Mouse (Mus musculus) MEL (cell line): ENCODE measurements around the gene Rnf149. TPM values are rescaled to one million over a fixed set of nuclear protein-coding genes. Genes with fewer than 3 reads are reported as not detected.

Source experiments
- DNase-seq: peaks from one replicate; pipeline ENCODE4 v3.0.0; 2011; ENCODE audit warnings: low read depth, low spot score
- H3K27ac ChIP-seq: 2 replicates; pipeline ENCODE4 v1.5.1; 2012; ENCODE audit warnings: low read depth, mild to moderate bottlenecking, control low read depth, low read length, moderate library complexity; ENCODE audit not compliant: control insufficient read depth
- H3K27me3 ChIP-seq, 2 experiments: fragments of 150-350 bp in 1 of 2; sonication (generic) in 1 of 2; 2 replicates each; pipeline ENCODE4 v1.6.1; 2012; ENCODE audit warnings: low read length in 2 of 2, mild to moderate bottlenecking in 2 of 2, improper control_type of control experiment in 1 of 2, moderate library complexity in 1 of 2; ENCODE audit not compliant: insufficient read depth in 2 of 2, control insufficient read depth in 1 of 2
- H3K36me3 ChIP-seq, 2 experiments: 2 replicates each; pipeline ENCODE4 v1.6.1; 2012 to 2014; ENCODE audit warnings: low read length in 2 of 2, improper control_type of control experiment in 1 of 2, inconsistent platforms in 1 of 2, mild to moderate bottlenecking in 1 of 2; ENCODE audit not compliant: insufficient read depth in 2 of 2, control insufficient read depth in 1 of 2
- H3K4me1 ChIP-seq, 2 experiments: fragments of 150-350 bp in 1 of 2; sonication (generic) in 1 of 2; 2 replicates each; pipeline ENCODE4 v1.6.1; 2012; ENCODE audit warnings: low read length in 2 of 2, improper control_type of control experiment in 1 of 2, mild to moderate bottlenecking in 1 of 2; ENCODE audit not compliant: insufficient read depth in 2 of 2, control insufficient read depth in 1 of 2
- H3K4me3 ChIP-seq, 2 experiments: fragments of 150-350 bp in 1 of 2; sonication (generic) in 1 of 2; 2 replicates each; pipeline ENCODE4 v1.5.1; 2012; ENCODE audit warnings: low read depth in 2 of 2, low read length in 2 of 2, mild to moderate bottlenecking in 2 of 2, moderate library complexity in 2 of 2, control low read depth in 1 of 2, improper control_type of control experiment in 1 of 2; ENCODE audit not compliant: control insufficient read depth in 1 of 2, insufficient read depth in 1 of 2
- H3K79me2 ChIP-seq: 2 replicates; pipeline ENCODE4 v1.6.1; 2012; ENCODE audit warnings: mild to moderate bottlenecking, low read length, moderate library complexity; ENCODE audit not compliant: control insufficient read depth, poor library complexity, insufficient read depth
- H3K9ac ChIP-seq: 2 replicates; pipeline ENCODE4 v1.6.1; 2012; ENCODE audit warnings: low read depth, mild to moderate bottlenecking, control low read depth, low read length, moderate library complexity; ENCODE audit not compliant: control insufficient read depth, poor library complexity, severe bottlenecking
- H3K9me3 ChIP-seq: fragments of 150-350 bp; sonication (generic); replicated peaks from 2 replicates; pipeline ENCODE4 v1.6.1; 2012; ENCODE audit warnings: mild to moderate bottlenecking, low read length, improper control_type of control experiment, moderate library complexity; ENCODE audit not compliant: insufficient read depth
- CTCF ChIP-seq, 3 experiments: IDR thresholded peaks in 2 of 3; conservative IDR thresholded peaks in 1 of 3; 2 replicates each; pipeline ENCODE4 v1.5.1; 2011 to 2012; ENCODE audit warnings: low read length in 3 of 3, low read depth in 2 of 3, mild to moderate bottlenecking in 2 of 3, improper control_type of control experiment in 1 of 3, inconsistent platforms in 1 of 3, mixed read lengths in 1 of 3, moderate library complexity in 1 of 3; ENCODE audit not compliant: control insufficient read depth in 1 of 3, insufficient read depth in 1 of 3, poor library complexity in 1 of 3, severe bottlenecking in 1 of 3
- GATA1 ChIP-seq: IDR thresholded peaks from 2 replicates; pipeline ENCODE4 v1.6.1; 2011; ENCODE audit warnings: low read depth, low read length, improper control_type of control experiment
- JUND ChIP-seq: IDR thresholded peaks from 2 replicates; pipeline ENCODE4 v1.6.1; 2011; ENCODE audit warnings: low read depth, mild to moderate bottlenecking, improper control_type of control experiment, low read length
- MAZ ChIP-seq: IDR thresholded peaks from 2 replicates; pipeline ENCODE4 v1.6.1; 2012; ENCODE audit warnings: low read depth, mild to moderate bottlenecking, inconsistent platforms, low read length, improper control_type of control experiment
- MXI1 ChIP-seq: IDR thresholded peaks from 2 replicates; pipeline ENCODE4 v1.6.1; 2011; ENCODE audit warnings: mild to moderate bottlenecking, low read depth, low read length, improper control_type of control experiment
- MYB ChIP-seq: IDR thresholded peaks from 2 replicates; pipeline ENCODE4 v1.6.1; 2011; ENCODE audit warnings: mild to moderate bottlenecking, low read depth, low read length, improper control_type of control experiment
- POLR2AphosphoS2 ChIP-seq: IDR thresholded peaks from 2 replicates; pipeline ENCODE4 v1.6.1; 2011; ENCODE audit warnings: low read length, improper control_type of control experiment
- POLR2AphosphoS5 ChIP-seq: IDR thresholded peaks from 2 replicates; pipeline ENCODE4 v1.6.1; 2012; ENCODE audit warnings: low read depth, borderline replicate concordance, mild to moderate bottlenecking, inconsistent platforms, low read length, moderate library complexity, mixed read lengths
- RAD21 ChIP-seq: IDR thresholded peaks from 2 replicates; pipeline ENCODE4 v1.6.1; 2011; ENCODE audit warnings: mild to moderate bottlenecking, low read depth, low read length, improper control_type of control experiment
- RCOR1 ChIP-seq: IDR thresholded peaks from 2 replicates; pipeline ENCODE4 v1.6.1; 2012; ENCODE audit warnings: low read depth, mild to moderate bottlenecking, inconsistent platforms, low read length, improper control_type of control experiment
- SIN3A ChIP-seq: IDR thresholded peaks from 2 replicates; pipeline ENCODE4 v1.6.1; 2012; ENCODE audit warnings: low read length, improper control_type of control experiment, inconsistent platforms
- SMC3 ChIP-seq: IDR thresholded peaks from 2 replicates; pipeline ENCODE4 v1.6.1; 2011; ENCODE audit warnings: low read depth, low read length, improper control_type of control experiment
- TBP ChIP-seq: IDR thresholded peaks from 2 replicates; pipeline ENCODE4 v1.8.0; 2011; ENCODE audit warnings: low read depth, low read length, improper control_type of control experiment
- TCF12 ChIP-seq: IDR thresholded peaks from 2 replicates; pipeline ENCODE4 v1.6.1; 2014; ENCODE audit warnings: low read depth, mild to moderate bottlenecking, inconsistent platforms, low read length, improper control_type of control experiment, moderate library complexity
- UBTF ChIP-seq: IDR thresholded peaks from 2 replicates; pipeline ENCODE4 v1.6.1; 2012; ENCODE audit warnings: low read depth, mild to moderate bottlenecking, inconsistent platforms, low read length, improper control_type of control experiment, moderate library complexity, borderline replicate concordance; ENCODE audit not compliant: insufficient read depth
- ZKSCAN1 ChIP-seq: IDR thresholded peaks from 2 replicates; pipeline ENCODE4 v1.6.1; 2012; ENCODE audit warnings: low read depth, mild to moderate bottlenecking, inconsistent platforms, low read length, improper control_type of control experiment, moderate library complexity
- polyA plus RNA-seq, 2 experiments: library from polyadenylated mRNA; stranded (reverse) in 1 of 2; unstranded in 1 of 2; fragments of >175 nt in 1 of 2; fragments of >200 nt in 1 of 2; gene quantifications; 2 replicates each; pipeline versions ENCODE4 v1.2.1 to v1.2.4; 2012; ENCODE audit warnings: low replicate concordance in 2 of 2, low read depth in 1 of 2; ENCODE audit not compliant: insufficient read length in 2 of 2, insufficient read depth in 1 of 2, missing spikeins in 1 of 2
- total RNA-seq: library from RNA; depleted of rRNA; stranded (reverse); fragments of 300-350 nt; gene quantifications from 2 replicates; pipeline ENCODE4 v1.2.3, GENCODE M21; 2012

Rnf149 gene
- total and polyA plus RNA-seq, 3 experiments, result 37.1 to 46.4 TPM; not detected in 1

- peaks cover 7 to 12% of the 10 kb centered on the region in 2 experiments for H3K4me1 ChIP-seq
Measured at GRCm38 (mm10) chr1:39573890-39574289, 3.3 kb downstream of the Rnf149 start.

GRCm38 (mm10) chr1:39571653-39572052 is 5.6 kb downstream of the Rnf149 start:
- TF ChIP-seq MXI1 (no peak), CTCF (IDR thresholded peaks at IDR 0.05 in 2 of 3, conservative IDR thresholded peaks at IDR 0.05 in 1 of 3; ENCODE audit: control insufficient read depth in 1 of 3, insufficient read depth in 1 of 3, low read depth in 2 of 3, low read length in 3 of 3, poor library complexity in 1 of 3, severe bottlenecking in 1 of 3) (no peak), MYB (no peak), SMC3 (no peak), RCOR1 (no peak), MAZ (no peak), ZKSCAN1 (no peak), TBP (no peak), POLR2AphosphoS2 (no peak), RAD21 (no peak), UBTF (no peak), POLR2AphosphoS5 (no peak)
- TF ChIP-seq, all 39 proteins: peak for 0
- Histone ChIP-seq H3K4me3 (no peak overlapping the region), H3K4me1 (peaks cover 4 to 12% of the 10 kb centered on the region in 2 experiments; a peak in 3 of 4 replicates), H3K27ac (no peak overlapping the region), H3K9me3 (no peaks in the 10 kb centered on the region), H3K27me3 (no peaks in the 10 kb centered on the region), H3K36me3 (peaks cover 16 to 29% of the 10 kb centered on the region in 2 experiments), H3K79me2 (peaks cover 72% of the 10 kb centered on the region), H3K9ac (no peak overlapping the region)
- no peak for DNase-seq

More at GRCm38 (mm10) chr1:39573890-39574289, 3.3 kb downstream of the Rnf149 start:
- Histone ChIP-seq H3K27me3 (no peaks in the 10 kb centered on the region), H3K4me3 (no peak overlapping the region), H3K9ac (no peak overlapping the region), H3K9me3 (no peaks in the 10 kb centered on the region), H3K36me3 (peaks cover 16 to 34% of the 10 kb centered on the region in 2 experiments), H3K79me2 (peaks cover 61% of the 10 kb centered on the region), H3K27ac (no peak overlapping the region)
- no peak for TF ChIP-seq CTCF (IDR thresholded peaks at IDR 0.05 in 2 of 3, conservative IDR thresholded peaks at IDR 0.05 in 1 of 3; ENCODE audit: control insufficient read depth in 1 of 3, insufficient read depth in 1 of 3, low read depth in 2 of 3, low read length in 3 of 3, poor library complexity in 1 of 3, severe bottlenecking in 1 of 3)
- peak; percentile 54 for TF ChIP-seq GATA1
- 0 out of 2 replicates have a peak, but pooled peaks have one; percentile 13 for TF ChIP-seq TCF12
- TF ChIP-seq POLR2AphosphoS2, result 0 out of 2 replicates have a peak, but pooled peaks have one; percentile 43
- TF ChIP-seq JUND, result no peak
- 0 out of 2 replicates have a peak, but pooled peaks have one; percentile 22 for TF ChIP-seq SIN3A
- DNase-seq, result no peak
